Mouse (Mus musculus): ENCODE results near the gene Htr2a.

Gene Htr2a

DNA sequence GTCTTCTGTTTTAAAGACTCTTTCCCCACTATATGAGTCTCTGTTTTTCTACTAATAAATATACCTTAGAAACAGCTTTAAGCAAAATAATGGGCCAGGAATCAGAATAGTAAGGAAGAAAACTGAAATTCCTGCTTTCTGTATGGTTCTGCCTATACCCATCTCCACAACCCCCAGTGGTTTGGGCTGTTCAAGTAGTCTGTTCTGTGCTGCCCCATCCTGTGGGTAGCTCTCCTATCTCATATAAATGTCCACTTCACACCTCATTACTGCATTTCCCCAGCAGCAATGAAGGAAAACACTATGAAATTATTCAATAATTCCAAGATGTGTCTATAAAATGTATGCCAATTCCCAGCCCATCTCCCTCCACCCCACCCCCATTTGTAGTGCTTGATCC is 56.8 kb downstream of the Htr2a start:
- no peak for DNase-seq (ENCODE audit: low read depth, low spot score)

DNA sequence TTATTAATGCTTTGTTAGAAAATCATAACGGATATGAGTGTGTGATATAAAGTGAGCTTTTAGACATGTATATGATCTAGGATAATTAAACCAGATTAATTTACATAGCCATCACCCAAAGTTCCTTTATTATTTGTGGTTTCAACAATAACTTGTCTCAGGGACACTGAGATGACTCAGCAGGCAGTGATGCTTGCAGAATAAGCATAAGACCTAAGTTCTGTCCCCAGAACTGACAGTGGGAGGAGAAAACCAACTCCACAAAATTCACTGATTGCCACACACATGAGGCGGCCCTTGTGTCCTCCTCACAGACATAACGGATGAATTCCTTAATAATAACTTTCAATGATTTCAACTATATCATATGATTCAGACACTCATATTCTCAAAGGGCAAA is 58.6 kb downstream of the Htr2a start:
- DNase-seq (ENCODE audit: low read depth, low spot score), result no peak

DNA sequence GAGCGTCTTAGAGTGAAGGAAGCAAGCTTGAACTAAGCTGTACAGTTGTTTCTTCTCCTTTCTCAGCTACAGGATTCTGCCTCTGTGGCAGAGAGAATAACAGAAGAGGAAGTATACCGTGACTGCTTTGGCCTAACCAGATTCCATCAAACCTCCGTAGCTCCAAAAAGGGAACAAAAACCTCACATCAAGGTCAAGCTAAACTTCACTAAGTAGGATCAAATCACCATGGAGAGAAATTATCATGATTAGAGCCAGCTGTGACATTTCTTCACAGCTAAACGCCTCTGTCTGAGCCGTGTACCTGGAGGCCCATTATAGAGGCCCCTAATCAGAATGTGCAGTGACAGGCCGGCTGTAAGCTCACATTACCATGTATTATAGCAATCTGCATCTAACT is 63.3 kb downstream of the Htr2a start:
- no peak for DNase-seq (ENCODE audit: low read depth, low spot score)

DNA sequence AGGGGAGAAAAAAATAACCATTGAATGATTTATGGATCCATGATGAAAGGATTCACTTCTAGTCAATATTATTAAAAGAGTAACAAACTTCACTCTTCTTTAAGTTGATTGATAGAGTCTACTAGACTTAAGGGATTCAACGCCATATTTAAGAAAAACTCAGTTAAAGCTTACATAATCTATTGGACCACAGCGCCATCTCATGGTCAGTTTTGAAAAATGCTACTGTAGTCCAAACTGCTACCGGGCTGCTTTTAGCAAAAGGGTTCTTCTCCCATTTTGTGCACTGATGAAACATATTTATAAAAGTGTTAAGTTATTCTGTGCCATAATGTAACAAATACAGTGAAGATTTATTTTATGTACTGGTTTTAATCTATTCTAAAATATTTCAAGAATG is 68.4 kb downstream of the Htr2a start:
- DNase-seq (ENCODE audit: low read depth, low spot score), result peak; percentile 64

DNA sequence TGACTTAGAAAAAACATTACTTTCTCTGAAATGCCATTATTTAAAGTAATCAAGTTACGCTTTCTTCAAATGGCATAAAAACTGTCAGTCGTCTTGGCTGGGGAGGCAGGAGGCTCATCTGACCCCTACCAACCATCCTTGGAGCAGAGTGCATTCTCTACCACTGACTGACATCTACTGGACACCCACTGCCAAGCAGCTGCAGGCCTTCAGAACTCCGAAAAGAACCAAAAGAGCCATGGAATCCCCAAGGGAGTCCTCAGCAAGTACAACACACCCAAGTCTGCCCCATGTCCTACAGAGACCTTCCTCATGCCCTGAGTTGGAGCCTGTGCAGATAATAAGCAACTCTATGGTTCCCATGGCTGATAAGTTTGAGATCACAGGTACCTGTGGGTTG is 82.9 kb downstream of the Htr2a start:
- peak; percentile 36 for DNase-seq (ENCODE audit: low read depth, low spot score)

DNA sequence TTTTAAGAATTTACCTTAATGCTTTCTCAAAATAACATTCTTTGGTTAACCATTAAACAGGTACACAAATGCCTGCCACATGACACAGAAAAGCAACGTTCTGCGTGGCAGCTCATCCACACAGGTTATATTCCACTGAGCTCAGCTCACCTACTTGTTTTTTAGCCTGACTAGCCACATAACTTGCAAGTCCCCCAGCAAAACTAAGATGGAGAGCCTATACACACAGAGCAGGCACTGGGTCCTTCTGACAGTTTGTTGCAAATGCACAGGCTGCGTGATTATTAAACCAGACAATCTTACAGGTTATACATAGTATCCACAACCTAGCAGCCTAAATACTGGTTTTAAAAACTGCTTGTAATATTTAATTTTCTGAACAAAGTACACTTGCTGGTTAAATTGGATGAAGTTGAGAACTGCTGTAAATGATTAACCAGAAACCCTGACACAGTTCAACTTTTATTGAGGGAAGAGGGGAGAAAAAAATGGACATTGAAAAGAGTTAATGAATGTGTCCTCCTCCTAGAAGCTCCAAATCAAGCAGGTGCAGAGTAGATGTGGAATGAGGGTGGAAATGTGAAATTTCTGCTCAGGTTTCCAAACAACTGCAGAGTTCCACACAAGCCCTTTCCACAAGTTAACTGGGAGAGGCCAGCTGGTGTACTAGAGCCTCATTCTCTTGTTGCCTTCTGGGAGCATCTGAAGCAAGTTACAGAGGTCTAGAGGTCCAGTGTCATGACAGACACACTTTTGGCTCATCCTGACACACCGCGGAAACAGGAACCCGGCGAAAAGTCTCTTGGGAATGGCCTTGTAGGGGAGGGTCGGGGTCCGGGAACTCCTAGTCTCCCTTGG is 90.8 kb downstream of the Htr2a start:
- DNase-seq (ENCODE audit: low read depth, low spot score), result no peak

DNA sequence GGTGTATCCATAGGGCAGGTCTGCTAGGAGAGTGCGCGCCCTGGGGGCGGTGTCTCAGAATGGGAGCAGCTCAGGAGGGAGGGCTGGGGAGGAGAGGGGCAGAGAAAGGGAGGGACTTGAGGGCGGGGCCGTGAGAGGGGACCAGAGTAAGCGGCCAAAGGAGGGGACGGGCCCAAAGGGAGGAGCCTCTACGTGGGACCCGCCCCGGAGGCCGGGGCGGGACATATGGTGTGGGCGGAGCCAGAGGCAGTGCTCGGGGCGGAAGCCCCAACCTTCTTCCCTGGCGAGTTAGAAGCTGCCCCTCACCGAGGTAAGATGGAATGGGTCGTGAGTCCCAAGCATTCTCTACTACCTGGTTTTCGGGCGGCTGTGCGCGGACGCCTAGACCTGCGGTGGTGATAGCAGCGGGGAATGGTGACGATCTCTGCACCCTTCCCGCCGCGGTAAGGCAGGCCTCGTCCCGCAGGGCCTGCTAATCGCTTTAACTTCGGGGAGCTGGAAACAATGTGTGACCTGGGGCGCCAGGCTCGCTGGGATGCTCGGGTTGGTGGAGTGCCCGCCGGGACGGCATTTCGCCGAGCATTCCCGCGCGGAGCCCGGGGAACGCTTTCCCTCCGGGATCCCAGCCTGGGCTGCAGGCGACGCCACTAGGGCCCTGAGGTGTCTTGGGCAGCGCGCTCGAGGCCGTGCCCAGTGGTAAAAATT is 91.6 kb downstream of the Htr2a start, which contains the start of gene Esd:
Gene Esd, plus strand, starts transcription at position 219 of the 705 bp plus-strand sequence.
- peak; percentile 92 for DNase-seq (ENCODE audit: low read depth, low spot score)

DNA sequence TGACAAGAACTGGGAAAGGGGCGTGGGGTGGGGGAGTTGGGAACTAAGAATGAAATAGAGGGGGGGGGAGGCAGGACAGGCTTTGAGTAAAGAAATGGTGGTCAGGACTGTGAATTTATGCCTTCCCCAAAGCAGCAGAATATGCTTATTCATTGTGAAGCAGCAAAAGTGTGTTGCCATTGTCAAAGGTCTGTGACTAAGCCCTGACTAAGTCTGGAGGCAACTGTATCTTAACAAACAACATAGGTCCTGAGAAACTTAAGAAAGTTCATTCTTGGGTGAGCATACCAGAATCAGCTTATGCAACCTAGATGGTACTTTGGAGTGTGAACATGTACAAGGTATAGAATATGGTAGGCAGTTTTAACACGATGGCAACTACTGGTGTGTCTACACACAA is 92.8 kb downstream of the Htr2a start:
- DNase-seq (ENCODE audit: low read depth, low spot score), result peak; percentile 83

DNA sequence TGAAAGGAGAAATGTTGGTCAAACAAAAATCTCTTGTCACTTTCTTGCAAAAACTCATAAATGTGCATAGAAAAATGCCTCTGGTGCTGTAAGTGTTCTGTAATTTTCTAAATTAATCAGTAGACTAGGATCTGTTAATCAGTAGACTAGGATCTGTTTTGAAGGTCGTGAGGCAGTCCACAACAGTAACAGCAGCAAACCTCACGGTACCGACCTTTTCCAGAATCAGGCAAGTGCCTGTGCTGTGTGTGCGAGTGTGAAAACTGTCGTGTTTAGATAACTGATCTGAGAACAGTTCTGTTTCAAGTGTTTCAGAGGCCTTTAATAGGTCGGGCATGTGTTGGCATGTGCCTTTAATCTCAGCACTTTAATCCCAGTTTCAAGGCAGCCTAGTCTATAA is 94.8 kb downstream of the Htr2a start:
- DNase-seq (ENCODE audit: low read depth, low spot score), result no peak

DNA sequence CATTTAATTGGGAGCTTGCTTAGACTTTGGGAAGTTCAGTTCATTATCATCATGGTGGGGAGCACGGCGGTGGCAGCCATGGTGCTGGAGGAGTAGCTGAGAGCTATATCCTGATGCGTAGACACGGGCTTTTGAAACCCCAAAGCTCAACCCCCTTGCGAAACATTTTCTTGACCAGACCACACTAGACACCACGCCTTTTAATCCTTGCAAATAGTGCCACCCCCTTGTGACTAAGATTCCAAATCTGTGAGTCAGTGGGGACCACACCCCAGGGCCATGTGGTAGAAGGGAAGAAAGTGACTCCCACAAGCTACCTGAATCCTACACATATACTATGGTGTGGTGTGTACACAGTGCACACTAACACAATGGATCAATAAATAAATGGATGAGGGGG is 96.2 kb downstream of the Htr2a start:
- peak; percentile 65 for DNase-seq (ENCODE audit: low read depth, low spot score)
